Mouse (Mus musculus) hindbrain, embryonic 16.5 days (tissue): ENCODE measurements around the gene Zfp385b. TPM values are rescaled to one million over a fixed set of nuclear protein-coding genes. Genes with fewer than 3 reads are reported as not detected.

Experiments
- ATAC-seq: fragments of 200-750 bp; cut with Nextera tagmentation; 2 replicates; pipeline ENCODE4 v1.8.0; 2017; ENCODE audit warnings: moderate TSS enrichment, moderate library complexity
- H3K27ac ChIP-seq: fragments of 300-500 bp; sonication (generic); 2 replicates; pipeline ENCODE4 v1.5.1; 2014; ENCODE audit warnings: low read depth, mild to moderate bottlenecking, control low read depth, low read length, moderate library complexity
- H3K27me3 ChIP-seq: fragments of 300-500 bp; sonication (generic); replicated peaks from 2 replicates; pipeline ENCODE4 v1.6.1; 2014; ENCODE audit warnings: low read length; ENCODE audit not compliant: control insufficient read depth, insufficient read depth
- H3K36me3 ChIP-seq: fragments of 300-500 bp; sonication (generic); 2 replicates; pipeline ENCODE4 v1.6.1; 2014; ENCODE audit warnings: mild to moderate bottlenecking, low read length, moderate library complexity, mixed read lengths; ENCODE audit not compliant: control insufficient read depth, insufficient read depth
- H3K4me1 ChIP-seq: fragments of 300-500 bp; sonication (generic); 2 replicates; pipeline ENCODE4 v1.6.1; 2014; ENCODE audit warnings: low read depth, low read length; ENCODE audit not compliant: control insufficient read depth, insufficient read depth
- H3K4me2 ChIP-seq: fragments of 300-500 bp; sonication (generic); 2 replicates; pipeline ENCODE4 v1.6.1; 2014; ENCODE audit warnings: mild to moderate bottlenecking, low read length, control low read depth, moderate library complexity
- H3K4me3 ChIP-seq: fragments of 300-500 bp; sonication (generic); 2 replicates; pipeline ENCODE4 v1.5.1; 2014; ENCODE audit warnings: mild to moderate bottlenecking, low read length, control low read depth, moderate library complexity
- H3K9ac ChIP-seq: fragments of 300-500 bp; sonication (generic); 2 replicates; pipeline ENCODE4 v1.6.1; 2014; ENCODE audit warnings: low read depth, mild to moderate bottlenecking, control low read depth, low read length, moderate library complexity
- H3K9me3 ChIP-seq: fragments of 300-500 bp; sonication (generic); 2 replicates; pipeline ENCODE4 v1.6.1; 2014; ENCODE audit warnings: mild to moderate bottlenecking, low read length, moderate library complexity; ENCODE audit not compliant: control insufficient read depth
- WGBS: fragments of 180-500 bp; shearing (Covaris S2); extraction: QIAGEN DNeasy Blood & Tissue Kit; methylation state at CpG from one replicate; pipeline ENCODE4 v1.1.7; 2014; 5-methylcytosine and 5-hydroxymethylcytosine counted together
- polyA plus RNA-seq: library from polyadenylated mRNA; unstranded; fragments of >200 nt; fragmentation: Nextera tagmentation; extraction: Ambion mirVana; gene quantifications from 2 replicates; pipeline ENCODE4 v1.2.1, GENCODE M21; 2015

Zfp385b gene
- polyA plus RNA-seq, 1 experiment from 2014 or later: 17.4 TPM

DNA sequence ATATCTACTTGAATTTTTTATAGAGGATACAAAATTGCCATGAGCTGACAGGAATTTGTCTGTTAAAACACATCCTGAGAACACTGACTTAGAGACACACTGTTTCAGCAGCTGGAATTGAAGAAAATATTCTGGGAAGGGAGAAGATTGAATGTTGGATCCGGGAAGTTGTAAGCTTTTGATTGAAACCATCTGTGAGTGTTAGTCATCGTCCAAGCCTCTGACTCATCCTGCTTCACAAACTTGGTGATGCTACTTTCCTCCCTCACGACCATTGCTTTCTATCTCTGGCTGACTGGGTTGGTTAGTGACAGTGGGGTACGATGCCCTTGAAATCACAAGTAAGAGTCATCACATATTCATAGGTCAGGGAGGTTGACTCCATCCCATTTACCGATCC lies 157.3 kb downstream of the Zfp385b start:
- no peak overlapping the region for H3K27ac ChIP-seq
- H3K9me3 ChIP-seq: no peaks in the 10 kb centered on the region
- H3K27me3 ChIP-seq: no peaks in the 10 kb centered on the region
- H3K4me2 ChIP-seq: no peak overlapping the region
- H3K36me3 ChIP-seq: no peaks in the 10 kb centered on the region
- no peak overlapping the region for H3K4me3 ChIP-seq
- no peaks in the 10 kb centered on the region for H3K4me1 ChIP-seq
- ATAC-seq: no peak
- H3K9ac ChIP-seq: no peak overlapping the region
- 90% methylated on average over 5 of the region's 5 CpGs for WGBS

DNA sequence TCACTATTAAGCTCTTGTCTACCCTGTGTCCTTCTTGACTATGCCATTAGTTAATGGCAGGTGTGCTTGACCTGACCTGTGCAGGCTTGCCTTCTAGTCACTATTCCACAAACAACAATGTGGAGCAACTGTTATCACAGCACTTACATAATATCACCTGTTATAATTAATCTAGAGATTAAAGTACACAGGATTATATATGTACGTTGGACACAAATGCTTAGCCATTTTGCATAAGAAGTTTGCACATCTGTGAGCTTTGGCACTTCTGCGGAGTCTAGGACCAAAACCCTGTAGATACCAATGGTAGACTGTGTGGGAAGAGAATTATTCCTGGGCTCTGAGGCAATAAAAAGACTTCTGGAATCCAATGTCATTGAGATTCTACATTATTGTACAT lies 165.8 kb downstream of the Zfp385b start:
- no peaks in the 10 kb centered on the region for H3K27me3 ChIP-seq
- H3K36me3 ChIP-seq: no peaks in the 10 kb centered on the region
- H3K9me3 ChIP-seq: no peaks in the 10 kb centered on the region
- H3K27ac ChIP-seq: no peak overlapping the region
- ATAC-seq: no peak
- H3K4me2 ChIP-seq: no peak overlapping the region
- no peak overlapping the region for H3K9ac ChIP-seq
- H3K4me3 ChIP-seq: no peak overlapping the region
- WGBS: 98% methylated on average over 2 of the region's 2 CpGs
- H3K4me1 ChIP-seq: no peaks in the 10 kb centered on the region

DNA sequence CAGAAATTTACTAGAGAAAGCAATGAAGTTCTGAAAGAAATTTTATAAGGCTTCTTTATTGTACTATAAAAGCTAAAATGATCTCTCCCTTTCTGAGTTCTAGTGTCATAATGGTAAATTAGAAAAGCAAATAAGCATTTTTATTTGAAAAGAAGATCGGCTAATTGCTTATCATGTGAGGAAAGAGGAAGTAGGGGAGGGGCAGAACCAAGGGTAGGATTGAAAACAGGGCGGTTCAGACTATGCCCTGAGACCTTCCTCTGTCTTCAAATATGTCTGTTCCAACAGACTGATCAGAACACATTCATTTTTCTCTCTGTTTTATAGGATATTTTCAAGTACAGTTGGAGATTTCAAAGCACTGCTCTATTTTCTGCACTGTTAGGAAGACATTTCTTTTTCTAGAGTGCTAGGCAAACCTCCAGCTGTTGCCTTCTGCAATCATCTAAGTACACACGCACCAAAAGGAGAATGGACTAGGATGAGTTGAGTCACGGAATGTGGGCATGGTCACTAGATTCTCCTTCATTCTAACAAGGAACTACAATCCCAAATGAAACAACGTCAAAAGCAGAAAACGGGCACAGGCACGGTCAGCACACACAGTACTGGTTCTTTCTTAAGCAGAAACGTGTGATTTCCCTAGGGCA lies 177.8 kb downstream of the Zfp385b start:
- ATAC-seq: no peak
- Histone ChIP-seq H3K4me1 (no peaks in the 10 kb centered on the region), H3K27ac (no peak overlapping the region), H3K36me3 (no peaks in the 10 kb centered on the region), H3K9ac (no peak overlapping the region), H3K9me3 (no peaks in the 10 kb centered on the region), H3K27me3 (no peaks in the 10 kb centered on the region), H3K4me2 (no peak overlapping the region), H3K4me3 (no peak overlapping the region)
- 93% methylated on average over 8 of the region's 8 CpGs for WGBS

DNA sequence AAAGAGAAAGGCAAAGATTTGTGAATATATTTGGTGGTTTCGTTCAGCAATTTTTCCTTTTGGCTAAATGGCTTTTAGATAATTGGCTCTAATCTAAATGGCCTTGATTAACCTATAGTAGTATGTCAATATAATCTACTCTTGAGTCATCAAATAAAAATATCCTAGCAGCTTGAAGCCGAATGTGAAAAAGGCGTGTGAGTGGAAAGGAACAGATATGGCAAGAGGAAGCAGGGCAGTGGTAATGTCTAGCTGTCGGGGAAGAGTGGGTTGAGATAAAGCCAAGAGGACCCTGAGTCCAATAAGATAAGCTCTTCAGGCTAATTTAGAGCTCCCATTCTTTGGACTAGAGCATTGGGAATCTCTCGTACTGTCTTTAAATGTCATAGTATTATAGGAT lies 179.4 kb downstream of the Zfp385b start:
- Histone ChIP-seq H3K9ac (no peak overlapping the region), H3K4me1 (no peaks in the 10 kb centered on the region), H3K9me3 (no peaks in the 10 kb centered on the region), H3K4me2 (no peak overlapping the region), H3K27me3 (no peaks in the 10 kb centered on the region), H3K4me3 (no peak overlapping the region), H3K27ac (no peak overlapping the region), H3K36me3 (no peaks in the 10 kb centered on the region)
- 89% methylated on average over 5 of the region's 5 CpGs for WGBS
- no peak for ATAC-seq

DNA sequence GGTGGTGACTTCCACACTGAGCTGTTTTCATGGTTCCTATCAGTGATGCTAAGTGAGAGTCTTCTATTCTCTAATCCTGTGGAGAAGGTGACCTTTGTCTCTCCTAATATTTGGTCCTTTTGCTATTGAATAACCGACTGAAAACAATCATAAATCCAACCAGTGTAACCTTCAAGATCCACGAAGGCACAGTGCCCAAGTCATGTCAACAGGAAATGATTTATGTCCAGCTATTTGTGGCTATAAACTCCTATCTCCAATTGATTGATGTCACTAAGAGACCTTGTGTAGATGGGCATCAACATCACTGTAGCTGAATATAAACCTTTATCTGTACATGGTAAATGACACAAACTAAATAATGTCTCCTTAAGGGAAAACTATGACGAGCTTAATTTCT lies 187.8 kb downstream of the Zfp385b start:
- no peaks in the 10 kb centered on the region for H3K9me3 ChIP-seq
- 54% methylated on average over 3 of the region's 3 CpGs for WGBS
- no peak for ATAC-seq

DNA sequence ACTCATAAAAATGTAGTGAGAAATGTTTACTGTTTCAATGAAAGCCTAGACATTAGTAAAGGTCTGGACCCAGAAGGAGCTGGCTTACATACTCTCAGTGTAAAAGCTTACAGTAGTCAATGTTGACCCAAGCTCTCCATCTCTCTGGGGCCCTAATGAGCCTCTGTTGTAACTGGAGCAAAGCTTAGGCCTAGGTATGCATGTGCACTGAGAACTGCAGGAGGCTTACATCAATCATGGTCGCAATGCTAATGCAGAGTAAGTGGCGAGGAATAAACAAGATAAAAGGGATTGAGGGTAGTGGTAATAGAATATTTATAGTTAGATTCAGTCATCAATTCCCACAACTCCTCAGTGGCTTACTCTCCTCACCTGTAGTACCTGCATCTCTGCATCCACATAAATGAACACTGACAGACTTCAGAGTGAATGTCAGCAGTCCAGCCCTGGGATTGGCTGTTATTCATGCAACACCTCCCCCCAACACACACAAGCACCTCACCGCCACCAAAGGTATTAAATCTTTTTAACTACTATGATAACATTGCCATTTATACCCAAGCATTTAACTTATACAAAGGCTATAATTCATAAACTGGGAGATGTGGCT lies 191.7 kb downstream of the Zfp385b start:
- Histone ChIP-seq H3K4me1 (no peaks in the 10 kb centered on the region), H3K36me3 (no peaks in the 10 kb centered on the region), H3K9ac (no peak overlapping the region), H3K4me2 (no peak overlapping the region), H3K9me3 (no peaks in the 10 kb centered on the region), H3K27ac (no peak overlapping the region), H3K27me3 (no peaks in the 10 kb centered on the region), H3K4me3 (no peak overlapping the region)
- ATAC-seq: no peak
- 72% methylated on average over 3 of the region's 3 CpGs for WGBS

More for the DNA sequence above, 187.8 kb downstream of the Zfp385b start:
- H3K4me3 ChIP-seq: no peak overlapping the region
- no peaks in the 10 kb centered on the region for H3K36me3 ChIP-seq
- H3K9ac ChIP-seq: no peak overlapping the region
- H3K4me2 ChIP-seq: no peak overlapping the region
- no peaks in the 10 kb centered on the region for H3K4me1 ChIP-seq
- no peaks in the 10 kb centered on the region for H3K27me3 ChIP-seq
- no peak overlapping the region for H3K27ac ChIP-seq

DNA sequence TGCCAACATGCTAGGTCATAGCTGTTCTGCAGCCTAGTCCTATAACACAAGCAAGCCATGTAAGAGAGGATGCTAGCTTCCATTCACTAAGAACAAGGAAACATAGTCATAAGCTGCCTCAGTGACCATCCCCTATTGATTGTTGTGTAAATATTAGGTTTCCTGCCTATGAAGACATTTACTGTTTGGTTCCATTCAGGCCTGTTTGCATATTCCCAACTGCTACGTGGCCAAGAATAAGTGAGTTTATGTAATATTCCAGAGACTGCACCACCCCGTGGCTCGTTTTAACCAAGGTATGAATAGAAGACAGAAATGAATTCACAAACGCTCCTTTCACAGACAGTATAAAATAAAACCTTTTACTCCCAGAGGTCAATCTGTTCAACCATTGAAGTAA lies 200.8 kb downstream of the Zfp385b start:
- H3K9me3 ChIP-seq: no peaks in the 10 kb centered on the region; the same call in 1 of the 2 replicates
- no peaks in the 10 kb centered on the region for H3K27me3 ChIP-seq
- no peaks in the 10 kb centered on the region for H3K4me1 ChIP-seq
- H3K9ac ChIP-seq: no peak overlapping the region
- H3K4me3 ChIP-seq: no peak overlapping the region
- H3K36me3 ChIP-seq: no peaks in the 10 kb centered on the region
- ATAC-seq: no peak
- no peak overlapping the region for H3K4me2 ChIP-seq
- WGBS: 91% methylated on average over 4 of the region's 4 CpGs
- no peak overlapping the region for H3K27ac ChIP-seq

DNA sequence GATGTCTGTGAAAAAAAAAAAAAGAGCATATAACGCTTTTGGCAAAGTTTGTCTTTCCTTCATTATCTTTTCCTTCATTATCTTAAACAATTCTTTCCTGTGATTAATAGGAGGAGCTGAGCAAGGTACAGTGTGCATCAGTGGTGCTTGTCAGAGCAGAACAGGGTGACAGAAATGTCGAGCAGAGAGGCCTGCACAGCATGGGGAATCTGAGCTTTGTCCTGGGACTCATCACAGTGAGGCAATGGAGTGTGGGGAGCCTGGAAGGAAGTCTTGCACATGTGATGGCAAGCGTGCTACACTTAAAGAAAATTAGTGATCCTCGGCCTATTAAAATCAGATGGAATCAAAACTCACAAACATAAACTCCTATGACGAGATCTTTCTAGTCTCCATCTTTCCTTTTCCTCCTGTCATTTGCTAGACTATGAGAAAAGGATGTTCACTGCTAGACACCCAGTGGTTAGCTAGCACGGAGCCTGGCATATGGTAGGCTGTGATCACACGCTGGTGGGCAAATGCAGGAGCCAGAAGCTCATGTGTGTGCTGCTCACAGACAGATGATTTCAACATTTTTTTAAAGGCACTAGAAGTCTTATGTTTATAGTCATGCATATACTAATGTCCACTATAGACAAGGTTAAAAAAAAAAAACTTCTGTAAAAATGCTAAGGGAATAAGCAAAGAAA lies 209.0 kb downstream of the Zfp385b start:
- Histone ChIP-seq H3K4me1 (no peaks in the 10 kb centered on the region), H3K36me3 (no peaks in the 10 kb centered on the region), H3K4me2 (no peak overlapping the region), H3K9ac (no peak overlapping the region), H3K4me3 (no peak overlapping the region), H3K9me3 (no peaks in the 10 kb centered on the region), H3K27me3 (no peaks in the 10 kb centered on the region), H3K27ac (no peak overlapping the region)
- ATAC-seq: peak; percentile 42; the same call in 1 of the 2 replicates
- WGBS: 72% methylated on average over 7 of the region's 7 CpGs

DNA sequence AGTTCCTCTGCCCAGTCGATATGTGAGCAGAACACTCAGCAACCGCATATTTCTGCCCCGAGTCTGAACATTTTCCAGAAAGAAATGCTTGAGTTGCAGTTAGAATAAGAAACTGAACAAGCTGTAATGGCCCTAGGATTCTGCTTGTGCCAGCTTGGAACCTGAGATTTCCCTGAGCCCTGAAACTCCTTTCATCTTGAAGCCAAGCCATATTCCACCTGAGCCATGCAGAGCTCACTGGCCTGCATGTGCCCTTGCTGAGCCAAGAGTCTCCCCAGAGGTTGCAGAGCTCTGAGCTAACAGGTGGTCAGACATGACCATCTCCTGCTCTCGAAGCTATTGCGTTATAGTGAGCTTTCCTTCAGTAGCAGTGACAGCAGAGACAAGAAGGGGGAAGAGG lies 210.0 kb downstream of the Zfp385b start:
- H3K36me3 ChIP-seq: no peaks in the 10 kb centered on the region
- WGBS: 88% methylated on average over 5 of the region's 5 CpGs
- no peak overlapping the region for H3K27ac ChIP-seq
- ATAC-seq: no peak
- H3K4me3 ChIP-seq: no peak overlapping the region
- H3K4me1 ChIP-seq: no peaks in the 10 kb centered on the region
- H3K9ac ChIP-seq: no peak overlapping the region
- H3K27me3 ChIP-seq: no peaks in the 10 kb centered on the region
- no peaks in the 10 kb centered on the region for H3K9me3 ChIP-seq
- H3K4me2 ChIP-seq: no peak overlapping the region
